Mouse (Mus musculus) stomach, embryonic 14.5 days (tissue): Measurements from ENCODE around the gene Osbp2. TPM values are rescaled to one million over a fixed set of nuclear protein-coding genes. Genes with fewer than 3 reads are reported as not detected.
A peak's percentile ranks its signal among the peaks of the same experiment; 100 is the strongest.

ENCODE experiments used
- ATAC-seq: fragments of 200-750 bp; cut with Nextera tagmentation; 2 replicates; pipeline ENCODE4 v1.8.0; 2017; ENCODE audit warnings: low read depth, moderate TSS enrichment; ENCODE audit not compliant: insufficient number of reproducible peaks, insufficient read depth, low FRiP score
- H3K27ac ChIP-seq: fragments of 300-500 bp; sonication (generic); 2 replicates; pipeline ENCODE4 v1.5.1; 2014; ENCODE audit warnings: mild to moderate bottlenecking, low read length, moderate library complexity, mixed read lengths
- H3K27me3 ChIP-seq: fragments of 300-500 bp; sonication (generic); 2 replicates; pipeline ENCODE4 v1.6.1; 2014; ENCODE audit warnings: low read length, control low read depth, mixed read lengths; ENCODE audit not compliant: control insufficient read depth, insufficient read depth
- H3K36me3 ChIP-seq: fragments of 300-500 bp; sonication (generic); 2 replicates; pipeline ENCODE4 v1.6.1; 2014; ENCODE audit warnings: mild to moderate bottlenecking, control low read depth, low read length, moderate library complexity, mixed read lengths; ENCODE audit not compliant: control insufficient read depth, insufficient read depth
- H3K4me1 ChIP-seq: fragments of 300-500 bp; sonication (generic); 2 replicates; pipeline ENCODE4 v1.6.1; 2014; ENCODE audit warnings: low read length, control low read depth, mixed read lengths; ENCODE audit not compliant: control insufficient read depth, insufficient read depth
- H3K4me2 ChIP-seq: fragments of 300-500 bp; sonication (generic); replicated peaks from 2 replicates; pipeline ENCODE4 v1.6.1; 2014; ENCODE audit warnings: low read depth, low read length, control low read depth
- H3K4me3 ChIP-seq: fragments of 300-500 bp; sonication (generic); 2 replicates; pipeline ENCODE4 v1.5.1; 2014; ENCODE audit warnings: low read depth, low read length, control low read depth
- H3K9ac ChIP-seq: fragments of 300-500 bp; sonication (generic); replicated peaks from 2 replicates; pipeline ENCODE4 v1.6.1; 2014; ENCODE audit warnings: low read depth, mild to moderate bottlenecking, control low read depth, low read length, moderate library complexity, mixed read lengths
- H3K9me3 ChIP-seq: fragments of 300-500 bp; sonication (generic); 2 replicates; pipeline ENCODE4 v1.6.1; 2016; ENCODE audit warnings: low read depth, low read length, control low read depth; ENCODE audit not compliant: control insufficient read depth
- WGBS: fragments of 180-500 bp; shearing (Covaris S2); extraction: QIAGEN DNeasy Blood & Tissue Kit; methylation state at CpG from one replicate; pipeline ENCODE4 v1.1.7; 2014; 5-methylcytosine and 5-hydroxymethylcytosine counted together
- polyA plus RNA-seq: library from polyadenylated mRNA; unstranded; fragments of >200 nt; fragmentation: Nextera tagmentation; extraction: Ambion mirVana; gene quantifications from 2 replicates; pipeline ENCODE4 v1.2.1, GENCODE M21; 2014

Osbp2 gene
- polyA plus RNA-seq, 1 experiment from 2014 or later = 0.69 TPM

- 30% methylated on average over 1 of the region's 1 CpGs for WGBS
- no peak overlapping the region for H3K4me2 ChIP-seq
- H3K27ac ChIP-seq = no peak overlapping the region
- H3K9me3 ChIP-seq = no peaks in the 10 kb centered on the region
- H3K36me3 ChIP-seq = no peaks in the 10 kb centered on the region
- no peak overlapping the region for H3K4me3 ChIP-seq
- H3K9ac ChIP-seq = no peak overlapping the region
- no peaks in the 10 kb centered on the region for H3K27me3 ChIP-seq
- no peak for ATAC-seq
- H3K4me1 ChIP-seq = no peaks in the 10 kb centered on the region
Measured at GRCm38 (mm10) chr11:3802057-3802456, 61.6 kb downstream of the Osbp2 start.

DNA sequence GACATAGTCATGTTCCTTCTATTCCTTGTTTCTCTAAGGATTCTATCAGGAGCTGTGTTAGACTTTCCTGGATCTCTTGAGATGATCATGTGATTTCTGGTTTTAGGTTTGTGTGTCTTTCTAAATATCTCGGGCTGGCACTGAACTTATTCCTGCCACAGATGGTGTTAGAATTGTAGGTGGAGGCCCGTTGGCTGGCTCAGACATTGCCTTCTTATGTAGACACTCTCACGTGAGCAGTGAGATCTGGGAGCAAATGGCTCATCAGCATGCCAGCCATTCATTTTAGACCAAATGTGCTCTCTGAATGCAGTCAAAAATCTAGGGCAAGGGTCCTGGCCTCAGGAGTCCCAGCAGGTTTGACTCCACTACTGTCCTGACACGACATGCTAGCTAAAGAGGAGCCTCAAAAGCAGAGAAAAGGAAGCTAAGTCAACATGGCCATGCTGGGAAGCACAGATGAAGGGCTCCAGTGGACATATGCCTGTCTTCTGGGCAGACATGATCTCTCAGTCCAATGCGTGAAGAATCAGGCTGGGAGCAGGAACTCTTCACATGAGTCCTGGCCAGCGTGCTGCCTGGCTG lies 66.0 kb downstream of the Osbp2 start:
- WGBS = 84% methylated on average over 6 of the region's 6 CpGs
- Histone ChIP-seq H3K27me3 (no peaks in the 10 kb centered on the region), H3K9me3 (no peaks in the 10 kb centered on the region), H3K27ac (no peak overlapping the region), H3K4me2 (no peak overlapping the region), H3K4me1 (no peaks in the 10 kb centered on the region), H3K9ac (no peak overlapping the region), H3K36me3 (no peaks in the 10 kb centered on the region), H3K4me3 (no peak overlapping the region)
- ATAC-seq = no peak

DNA sequence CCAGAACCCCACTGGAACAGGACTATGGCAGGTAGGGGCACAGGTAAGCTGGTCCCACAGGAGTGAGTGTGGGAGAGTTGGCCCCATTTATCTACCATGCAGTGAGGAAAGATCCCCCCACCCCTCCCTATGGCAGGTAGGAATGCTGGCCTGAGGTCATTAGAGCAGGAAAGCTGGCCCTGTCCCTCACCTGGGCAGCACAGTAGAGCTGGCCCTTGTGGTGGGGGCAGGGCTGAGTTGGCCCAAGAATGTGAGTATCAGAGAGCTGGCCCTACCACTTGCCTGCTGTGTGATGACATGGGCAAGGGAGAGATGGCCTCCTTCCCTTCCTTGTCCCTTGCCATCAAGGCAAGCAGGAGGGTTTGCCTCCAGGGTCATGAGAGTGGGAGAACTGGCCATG lies 73.0 kb downstream of the Osbp2 start:
- Histone ChIP-seq H3K9me3 (no peaks in the 10 kb centered on the region), H3K4me2 (no peak overlapping the region), H3K27me3 (no peaks in the 10 kb centered on the region), H3K36me3 (no peaks in the 10 kb centered on the region), H3K4me3 (no peak overlapping the region), H3K27ac (no peak overlapping the region), H3K4me1 (no peaks in the 10 kb centered on the region), H3K9ac (no peak overlapping the region)
- no peak for ATAC-seq

GRCm38 (mm10) chr11:3789919-3790318 lies 73.8 kb downstream of the Osbp2 start:
- H3K36me3 ChIP-seq = no peaks in the 10 kb centered on the region
- 73% methylated on average over 3 of the region's 3 CpGs for whole genome bisulfite sequencing
- H3K27me3 ChIP-seq = no peaks in the 10 kb centered on the region
- H3K4me3 ChIP-seq = no peak overlapping the region
- no peaks in the 10 kb centered on the region for H3K4me1 ChIP-seq
- no peak overlapping the region for H3K27ac ChIP-seq
- no peak overlapping the region for H3K9ac ChIP-seq
- no peak for ATAC-seq
- no peak overlapping the region for H3K4me2 ChIP-seq
- H3K9me3 ChIP-seq = no peaks in the 10 kb centered on the region

- no peaks in the 10 kb centered on the region for H3K4me1 ChIP-seq
- H3K4me3 ChIP-seq = no peak overlapping the region
- ATAC-seq = no peak
- H3K4me2 ChIP-seq = no peak overlapping the region
- no peak overlapping the region for H3K27ac ChIP-seq
- H3K9ac ChIP-seq = no peak overlapping the region
- H3K9me3 ChIP-seq = no peaks in the 10 kb centered on the region
- 25% methylated on average over 6 of the region's 6 CpGs for WGBS
- H3K27me3 ChIP-seq = no peaks in the 10 kb centered on the region
- H3K36me3 ChIP-seq = no peaks in the 10 kb centered on the region
Measured at GRCm38 (mm10) chr11:3786564-3786963, 77.1 kb downstream of the Osbp2 start.

DNA sequence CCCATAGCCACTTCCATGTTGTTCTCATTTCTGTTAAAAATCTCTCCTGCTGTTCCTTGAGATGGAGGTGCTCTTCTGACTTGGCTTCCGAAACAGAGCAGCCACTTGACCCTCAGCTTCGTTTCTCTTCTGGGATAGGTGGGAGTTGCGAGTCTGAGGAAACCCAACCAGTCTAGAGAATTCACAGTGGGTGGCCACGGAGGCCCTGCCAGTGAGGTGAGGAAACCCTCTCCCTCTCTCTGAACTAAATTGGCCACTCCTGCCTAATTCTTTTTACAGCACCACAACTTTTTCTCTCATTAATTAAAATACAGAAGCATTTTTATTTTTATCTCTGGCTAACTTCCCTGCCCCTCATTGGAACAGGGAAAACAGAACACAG lies 88.4 kb downstream of the Osbp2 start:
- Histone ChIP-seq H3K27me3 (peaks cover 23% of the 10 kb centered on the region), H3K4me3 (no peak overlapping the region), H3K9ac (no peak overlapping the region), H3K27ac (no peak overlapping the region), H3K4me2 (no peak overlapping the region), H3K4me1 (no peaks in the 10 kb centered on the region), H3K36me3 (no peaks in the 10 kb centered on the region), H3K9me3 (no peaks in the 10 kb centered on the region)
- ATAC-seq = no peak
- 43% methylated on average over 4 of the region's 4 CpGs for WGBS

DNA sequence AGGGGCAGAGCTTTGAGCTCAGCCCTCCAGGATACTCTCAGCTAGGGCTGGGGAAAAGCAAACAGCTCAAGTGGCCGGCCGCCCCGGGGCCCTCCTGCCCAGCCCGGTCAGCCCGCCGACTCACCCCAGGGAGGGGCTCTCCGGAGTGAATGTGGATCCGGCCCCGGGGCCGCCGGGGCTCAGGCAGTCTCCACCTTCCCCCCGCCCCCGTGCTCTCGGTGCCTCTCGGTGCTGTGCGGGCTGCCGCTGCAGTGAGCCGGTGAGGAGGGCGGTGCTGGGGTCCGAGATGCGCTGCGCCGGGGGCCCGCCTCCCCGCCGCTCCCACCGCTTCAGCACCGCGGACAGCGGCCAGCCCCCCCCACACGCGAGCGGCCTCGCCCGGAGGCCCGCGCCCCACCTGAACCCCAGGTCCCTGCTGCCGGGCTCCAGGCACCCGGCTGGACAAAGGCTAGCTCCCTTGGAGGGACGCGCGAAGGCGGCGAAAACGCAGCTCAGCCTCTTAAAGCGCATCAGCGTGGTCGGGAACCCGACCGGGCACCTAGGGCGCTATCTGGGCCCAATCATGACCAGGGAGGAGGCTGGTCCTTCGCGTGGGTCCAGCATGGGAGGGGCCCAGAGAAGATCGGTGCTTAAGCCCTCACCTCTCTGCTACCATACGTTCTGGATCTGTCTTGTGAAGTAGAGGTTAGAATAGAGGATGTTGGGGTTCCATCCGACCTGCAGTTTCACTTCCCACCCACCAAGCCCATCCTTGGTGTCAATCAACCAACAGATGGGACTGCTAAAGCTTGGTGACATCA lies 89.0 kb downstream of the Osbp2 start:
- 2% methylated on average over 44 of the region's 56 CpGs for WGBS
- H3K27ac ChIP-seq = no peak overlapping the region
- peak overlapping the region; percentile 47 for H3K4me2 ChIP-seq
- no peaks in the 10 kb centered on the region for H3K9me3 ChIP-seq
- H3K36me3 ChIP-seq = no peaks in the 10 kb centered on the region
- no peaks in the 10 kb centered on the region for H3K4me1 ChIP-seq
- peak overlapping the region; percentile 27; the same call in 1 of the 2 replicates for H3K4me3 ChIP-seq
- no peak overlapping the region for H3K9ac ChIP-seq
- peaks cover 23% of the 10 kb centered on the region for H3K27me3 ChIP-seq
- ATAC-seq = peak; percentile 49; the same call in 1 of the 2 replicates

- no peaks in the 10 kb centered on the region for H3K9me3 ChIP-seq
- 40% methylated on average over 6 of the region's 6 CpGs for WGBS
- H3K4me2 ChIP-seq = peak overlapping the region; percentile 47
- peaks cover 23% of the 10 kb centered on the region for H3K27me3 ChIP-seq
- H3K4me3 ChIP-seq = peak overlapping the region; percentile 27; the same call in 1 of the 2 replicates
- H3K4me1 ChIP-seq = no peaks in the 10 kb centered on the region
- peak; percentile 14; the same call in 1 of the 2 replicates for ATAC-seq
- H3K9ac ChIP-seq = no peak overlapping the region
- H3K36me3 ChIP-seq = no peaks in the 10 kb centered on the region
- H3K27ac ChIP-seq = no peak overlapping the region
Measured at GRCm38 (mm10) chr11:3773782-3774462, 89.8 kb downstream of the Osbp2 start.
